8 mouse cellular contexts compared by ENCODE assay signal in genomic region chr2:142900120-142900861, GRCm38 (mm10). TPM values are rescaled to one million over a fixed set of nuclear protein-coding genes. Genes with fewer than 3 reads are reported as not detected.
DNase-seq lines count a peak whose midpoint lies in the region; ATAC-seq and TF ChIP-seq lines count a peak whose summit lies in the region.

No protein-coding gene starts in this region.

- no peak for ATAC-seq in hindbrain, embryonic 15.5 days (ENCODE audit: low FRiP score, low read depth)
- ATAC-seq in midbrain, postnatal 0 days (ENCODE audit: low FRiP score): no peak

- H3K27me3 ChIP-seq in liver, adult 2 months (ENCODE audit: control insufficient read depth, insufficient read depth, low read length): no peaks in the 10 kb centered on the region
- no peaks in the 10 kb centered on the region for H3K27me3 ChIP-seq in hindbrain, embryonic 15.5 days
- no peaks in the 10 kb centered on the region for H3K27me3 ChIP-seq in midbrain, postnatal 0 days (ENCODE audit: insufficient read depth, low read length)

- H3K4me2 ChIP-seq in hindbrain, embryonic 15.5 days: peak overlapping the region; percentile 86
- peak overlapping the region; percentile 91 for H3K4me2 ChIP-seq in midbrain, postnatal 0 days (ENCODE audit: low read depth, low read length, poor library complexity, severe bottlenecking)

- peaks cover 5% of the 10 kb centered on the region for H3K4me1 ChIP-seq in liver, adult 2 months (ENCODE audit: control insufficient read depth, insufficient read depth, low read length)
- H3K4me1 ChIP-seq in bone marrow macrophage, adult 2 months (ENCODE audit: control insufficient read depth, insufficient read depth, low read length): peaks cover 19% of the 10 kb centered on the region
- H3K4me1 ChIP-seq in hindbrain, embryonic 15.5 days (replicated peaks): peaks cover 22% of the 10 kb centered on the region
- H3K4me1 ChIP-seq in midbrain, postnatal 0 days (ENCODE audit: insufficient read depth, low read length): peaks cover 3% of the 10 kb centered on the region; the same call in 1 of the 2 replicates

- H3K9me3 ChIP-seq in hindbrain, embryonic 15.5 days: no peaks in the 10 kb centered on the region
- H3K9me3 ChIP-seq in midbrain, postnatal 0 days (ENCODE audit: low read length): no peaks in the 10 kb centered on the region

- WGBS in liver, adult 2 months: 13% methylated on average over 10 of the region's 10 CpGs
- 58% methylated on average over 10 of the region's 10 CpGs for WGBS in hindbrain, embryonic 15.5 days
- WGBS in midbrain, postnatal 0 days: 55% methylated on average over 10 of the region's 10 CpGs

- DNase-seq in liver, adult 2 months (ENCODE audit: extremely low read depth, low read depth, low spot score): peak; percentile 45
- no peak for DNase-seq in liver
- no peak for DNase-seq in midbrain, postnatal 0 days (ENCODE audit: low spot score)
- DNase-seq in cerebellum, postnatal 4 days (ENCODE audit: low spot score in 2 of 2): no peak
- DNase-seq in thymus, postnatal 0 days (ENCODE audit: low spot score): no peak
- no peak for DNase-seq in gastrocnemius, adult 18-20 months (ENCODE audit: low spot score)

- peak overlapping the region; percentile 68 for H3K4me3 ChIP-seq in liver, adult 2 months (ENCODE audit: insufficient read depth, low read depth, low read length)
- peak overlapping the region; percentile 76 for H3K4me3 ChIP-seq in bone marrow macrophage, adult 2 months (ENCODE audit: insufficient read depth, low read length)
- H3K4me3 ChIP-seq in hindbrain, embryonic 15.5 days: peak overlapping the region; percentile 77
- peak overlapping the region; percentile 81 for H3K4me3 ChIP-seq in midbrain, postnatal 0 days (ENCODE audit: low read depth, low read length)

- H3K9ac ChIP-seq in liver, adult 2 months (ENCODE audit: low read depth, low read length): peak overlapping the region; percentile 44
- H3K9ac ChIP-seq in hindbrain, embryonic 15.5 days: peak overlapping the region; percentile 84; the same call in 1 of the 2 replicates
- no peak overlapping the region for H3K9ac ChIP-seq in midbrain, postnatal 0 days (replicated peaks; ENCODE audit: low read length, poor library complexity, severe bottlenecking)

- TF ChIP-seq POLR2A in liver, adult 2 months (IDR thresholded peaks at IDR 0.05; ENCODE audit: extremely low read depth, insufficient read depth, low read length): no peak
- TF ChIP-seq POLR2A in bone marrow macrophage, adult 2 months (IDR thresholded peaks at IDR 0.05; ENCODE audit: borderline replicate concordance, low read depth, low read length): no peak

- no peak overlapping the region for H3K27ac ChIP-seq in liver, adult 2 months (replicated peaks; ENCODE audit: insufficient read depth, low read depth, low read length)
- H3K27ac ChIP-seq in bone marrow macrophage, adult 2 months (ENCODE audit: insufficient read depth, low read depth, low read length): peak overlapping the region; percentile 42
- H3K27ac ChIP-seq in hindbrain, embryonic 15.5 days (replicated peaks): no peak overlapping the region
- H3K27ac ChIP-seq in midbrain, postnatal 0 days (ENCODE audit: low read depth, low read length): no peak overlapping the region

- no peak for TF ChIP-seq CTCF in liver, adult 2 months (IDR thresholded peaks at IDR 0.05; ENCODE audit: low read depth, low read length)
- no peak for TF ChIP-seq CTCF in bone marrow macrophage, adult 2 months (IDR thresholded peaks at IDR 0.05; ENCODE audit: low read depth, low read length)
- no peak for TF ChIP-seq CTCF in midbrain, postnatal 0 days (IDR thresholded peaks at IDR 0.05)

- no peaks in the 10 kb centered on the region; the same call in 1 of the 2 replicates for H3K79me2 ChIP-seq in liver, adult 2 months (ENCODE audit: control insufficient read depth, insufficient read depth, low read length)

- no peaks in the 10 kb centered on the region for H3K36me3 ChIP-seq in liver, adult 2 months (ENCODE audit: control insufficient read depth, insufficient read depth, low read length)
- no peaks in the 10 kb centered on the region for H3K36me3 ChIP-seq in hindbrain, embryonic 15.5 days
- H3K36me3 ChIP-seq in midbrain, postnatal 0 days (ENCODE audit: insufficient read depth, low read length): no peaks in the 10 kb centered on the region

RNA-seq across cellular contexts. Expression of gene Kif16b, which starts 1.0 kb away (rescaled TPM):
- total RNA-seq in liver, adult 2 months (2014; rRNA removed): 18.4 and 19.3 TPM in 2 replicates
- 5.3 and 5.8 TPM in 2 replicates for polyA plus RNA-seq in liver, adult 2 months (2012; rRNA removed)
- polyA plus RNA-seq in bone marrow macrophage, adult 2 months (2012; ENCODE audit: insufficient read depth, insufficient read length, missing spikeins): 20.7 and 21.9 TPM in 2 replicates
- polyA plus RNA-seq in hindbrain, embryonic 15.5 days (2015; fragmentation: Nextera tagmentation; extraction: Ambion mirVana): 3.5 and 3.7 TPM in 2 replicates
- 11.1 and 11.5 TPM in 2 replicates for total RNA-seq in midbrain, postnatal 0 days (2014; rRNA removed)
- 2.3 and 2.7 TPM in 2 replicates for polyA plus RNA-seq in midbrain, postnatal 0 days (2015; fragmentation: Nextera tagmentation; extraction: Ambion mirVana)
- polyA plus RNA-seq in thymus, postnatal 0 days (2015; fragmentation: Nextera tagmentation; extraction: Ambion mirVana): 7.3 and 7.9 TPM in 2 replicates
- 10 to 100 TPM; 33.3 to 46.1 TPM for total RNA-seq in gastrocnemius, adult 18-20 months (2021)
